Mouse (Mus musculus): ENCODE measurements around the gene Add3.
A peak's percentile ranks its signal among the peaks of the same experiment; 100 is the strongest.

Gene Add3

DNA sequence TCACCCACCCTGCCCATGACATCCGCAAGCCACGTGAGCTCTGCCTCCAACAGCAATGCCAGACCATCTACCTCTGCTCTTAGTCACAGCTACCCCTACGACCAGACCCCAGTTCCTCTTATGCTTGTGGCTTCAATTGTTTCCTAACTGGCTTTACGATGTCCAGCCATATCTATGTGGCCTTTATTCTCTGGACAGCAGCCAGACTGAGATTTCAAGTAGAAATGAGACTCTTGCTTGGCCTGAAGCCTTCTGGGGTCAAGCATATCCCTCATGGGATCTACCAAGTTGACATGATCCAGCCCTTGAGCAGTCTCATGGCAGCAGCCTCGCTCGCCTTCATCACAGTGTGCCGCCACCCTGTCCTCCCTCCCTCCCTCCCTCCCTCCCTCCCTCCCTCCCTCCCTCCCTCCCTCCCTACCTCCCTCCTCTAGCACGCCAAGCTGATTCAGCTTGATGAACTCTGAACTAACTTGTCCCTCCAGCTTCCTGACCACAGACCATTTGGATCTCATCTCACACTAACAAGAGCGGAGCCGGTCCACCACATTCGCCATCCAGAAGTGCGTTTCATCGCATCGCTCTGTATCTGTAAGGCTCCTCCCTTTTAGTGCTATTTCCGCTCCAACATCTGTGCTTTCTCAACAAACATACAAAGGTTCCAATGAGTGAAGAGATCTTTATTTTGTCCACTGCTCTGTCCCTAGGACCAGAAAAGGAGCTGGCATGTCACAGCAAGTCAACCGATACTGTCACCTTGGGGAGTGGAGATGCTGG, 9.7 kb upstream of the Add3 start:
- no peak for DNase-seq (ENCODE audit: low read depth, low spot score)

DNA sequence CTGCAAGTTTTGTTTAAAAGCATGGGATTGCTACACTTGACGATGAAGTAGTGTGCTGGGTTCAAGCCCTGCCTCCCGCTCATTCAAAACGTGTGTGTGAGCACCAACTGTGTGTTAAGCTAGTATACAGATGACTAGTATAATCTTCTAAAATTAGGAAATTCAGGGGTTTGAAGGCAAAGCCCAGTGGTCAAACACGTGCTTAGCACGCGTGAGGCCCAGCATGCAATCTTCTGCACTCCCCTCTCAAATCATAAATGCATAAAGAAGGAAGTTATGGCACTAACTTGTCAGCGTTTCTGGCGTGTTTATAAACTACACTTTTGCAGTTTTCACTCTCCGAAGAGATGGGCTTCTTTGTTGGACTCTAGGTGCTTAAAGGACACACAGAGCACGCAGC, 7.8 kb upstream of the Add3 start:
- no peak for DNase-seq (ENCODE audit: low read depth, low spot score)

DNA sequence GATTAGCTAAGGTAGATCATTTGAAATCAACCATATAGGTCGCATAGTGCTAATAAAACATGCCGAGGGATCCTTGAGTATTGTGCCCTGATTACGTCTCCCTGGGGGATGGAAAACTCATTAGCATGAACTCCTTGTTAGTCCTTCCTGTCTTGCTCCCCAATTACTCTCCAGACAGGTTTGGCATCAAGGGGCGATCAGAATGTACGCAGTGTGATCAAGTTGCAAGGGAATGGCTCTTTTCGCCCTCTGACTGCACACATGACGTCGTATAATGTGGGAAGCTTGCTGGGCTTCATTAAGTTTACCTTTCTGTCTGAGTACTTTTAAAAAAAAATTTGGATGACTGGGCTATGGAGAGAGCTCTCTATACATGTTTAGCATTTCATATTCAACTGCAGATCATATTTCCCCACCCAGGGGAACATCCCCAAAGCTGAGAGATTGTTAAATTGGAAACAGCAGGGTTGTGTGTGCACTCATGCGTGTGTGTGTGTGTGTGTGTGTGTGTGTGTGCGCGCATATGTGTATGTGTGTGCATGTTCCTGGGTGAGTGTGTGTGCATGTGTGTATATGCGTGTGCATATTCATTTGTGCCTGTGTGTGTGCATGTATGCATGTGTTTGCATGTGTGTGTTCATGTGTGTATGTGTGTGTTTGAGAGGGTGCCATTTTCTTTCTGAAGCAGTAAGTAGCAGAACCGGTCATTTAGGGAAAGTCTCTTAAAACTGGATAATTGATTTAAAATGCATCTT, 3.7 kb upstream of the Add3 start:
- DNase-seq (ENCODE audit: low read depth, low spot score) = no peak

DNA sequence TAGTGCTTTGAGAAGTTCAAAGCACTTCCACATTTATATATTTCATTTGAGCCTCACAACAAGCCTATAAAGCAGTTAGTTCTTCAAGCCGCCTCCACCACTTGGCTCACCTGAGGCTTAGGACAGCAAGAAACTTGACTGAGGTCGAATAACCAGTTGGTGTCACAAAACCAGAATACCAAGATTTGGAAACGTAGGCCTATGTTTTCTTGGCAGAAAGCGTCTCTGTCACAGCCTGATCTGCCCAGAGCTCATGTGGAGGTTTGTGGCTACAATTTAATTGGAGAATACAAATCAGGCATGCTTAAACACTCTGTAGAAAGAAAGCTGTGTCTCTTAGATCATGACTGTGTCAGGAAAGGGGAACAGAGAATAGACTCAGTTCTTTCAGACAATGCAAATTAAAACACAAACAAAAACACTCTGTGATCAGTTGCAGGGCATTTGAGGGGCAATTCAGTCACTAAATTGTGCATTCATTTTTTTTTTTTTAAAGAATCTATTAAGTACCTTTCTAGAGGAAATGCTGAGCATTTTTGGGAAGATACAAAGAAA, 3.0 kb upstream of the Add3 start:
- no peak for DNase-seq (ENCODE audit: low read depth, low spot score)

DNA sequence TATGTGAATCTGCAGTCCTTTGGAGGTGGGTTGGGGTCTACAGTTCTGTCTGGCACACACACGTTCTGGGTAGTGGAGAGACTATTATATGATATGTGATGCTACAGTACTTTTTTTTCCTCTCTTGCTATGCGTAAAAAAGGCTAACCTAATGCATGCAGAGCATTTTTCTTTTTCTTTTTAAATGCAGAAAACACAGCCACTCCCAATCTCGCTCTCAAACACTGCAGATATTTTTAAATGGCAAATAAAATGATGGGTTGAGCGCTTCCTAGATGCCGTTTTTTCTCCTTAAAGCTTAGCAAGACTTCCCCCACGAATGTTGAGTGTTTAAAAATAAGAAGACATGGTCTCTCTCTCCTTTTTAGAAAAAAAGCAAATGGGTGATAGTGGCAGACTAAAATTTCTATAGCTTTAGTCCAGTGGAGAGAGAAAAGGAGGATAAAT, 584 bp downstream of the Add3 start:
- no peak for DNase-seq (ENCODE audit: low read depth, low spot score)

DNA sequence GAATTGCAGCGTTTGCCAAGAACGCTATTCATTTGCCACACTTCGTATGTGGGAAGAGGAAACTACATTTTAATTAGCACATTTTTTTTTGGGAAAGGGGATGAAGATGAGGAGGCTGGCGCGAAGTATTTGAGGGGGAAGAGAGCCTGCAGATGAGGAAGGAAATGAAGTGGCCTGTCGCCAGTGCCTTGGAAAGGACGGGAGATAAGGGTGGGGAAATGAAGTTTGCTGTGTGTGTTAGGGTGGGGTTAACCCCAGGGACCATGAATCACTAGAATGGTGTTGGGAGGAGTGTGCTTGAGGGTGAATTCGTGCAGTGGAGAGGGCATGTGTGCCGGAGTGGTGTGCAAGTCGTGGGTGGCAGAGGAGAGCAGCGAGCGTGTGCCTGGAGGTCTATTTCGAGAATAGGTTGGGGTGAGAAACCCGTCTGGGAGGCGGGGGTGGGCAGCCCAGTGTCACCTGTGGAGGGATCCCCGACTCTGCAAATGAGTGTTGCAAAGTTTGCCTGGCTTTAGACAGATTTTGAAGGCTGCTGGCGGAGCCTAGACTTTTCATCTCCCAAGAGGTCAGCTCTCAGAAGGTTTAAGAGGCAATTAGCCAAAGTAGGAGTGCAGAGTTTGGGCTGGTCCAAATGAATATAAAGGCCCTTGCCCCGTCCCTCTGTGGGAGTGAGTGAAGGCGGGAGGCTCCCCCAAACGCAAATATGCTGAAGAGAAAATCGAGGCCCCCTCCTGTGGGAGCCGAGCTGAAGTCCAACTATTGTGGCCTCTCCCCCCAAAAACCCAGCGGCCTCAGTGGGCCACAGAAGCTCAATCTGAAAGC, 1.2 kb downstream of the Add3 start:
- peak; percentile 77 for DNase-seq (ENCODE audit: low read depth, low spot score)

DNA sequence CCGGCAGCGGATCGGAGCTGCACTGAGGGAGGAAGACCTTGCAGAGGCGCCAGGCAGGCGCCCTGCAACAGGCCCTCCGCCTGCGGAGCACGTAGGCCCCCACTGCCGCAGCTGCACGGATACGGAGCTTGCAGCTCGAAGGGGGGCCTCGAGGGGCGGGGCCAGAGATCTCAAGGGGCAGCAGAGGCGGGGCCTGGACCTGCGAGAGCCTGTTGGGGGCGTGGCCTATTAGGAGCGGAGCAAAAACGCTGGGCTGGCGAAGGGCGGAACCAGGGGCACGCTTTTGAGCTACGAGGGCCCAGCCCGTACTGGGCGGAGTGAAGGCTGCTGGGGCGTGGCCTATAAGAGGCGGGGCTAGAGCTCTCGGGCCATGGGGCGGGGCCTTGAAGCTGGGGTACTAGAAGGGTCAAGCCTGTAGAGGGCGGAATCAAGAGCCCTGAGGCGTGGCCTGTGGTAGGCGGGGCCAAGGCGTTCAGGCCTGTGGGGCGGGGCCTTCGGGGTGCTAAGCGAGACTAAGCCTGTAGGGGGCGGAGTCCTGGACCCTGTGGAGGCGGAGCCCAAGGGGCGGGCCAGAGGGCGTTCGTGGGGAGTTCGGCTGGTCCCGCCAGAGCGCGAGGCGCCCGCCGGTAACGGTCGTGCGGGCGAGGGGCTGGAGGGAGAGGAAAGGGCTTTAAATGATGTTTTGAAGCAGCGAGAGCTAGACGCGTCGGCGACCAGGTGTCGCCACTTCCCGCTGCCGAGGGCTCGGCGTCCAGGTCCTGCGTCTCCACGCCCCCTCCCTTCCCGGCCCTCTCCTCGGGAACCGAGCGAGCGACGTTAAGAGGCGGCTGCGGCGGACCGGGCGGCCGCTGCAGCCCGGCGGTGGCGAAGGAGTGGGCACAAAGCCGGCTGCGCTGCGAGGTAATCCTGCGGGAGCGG, 2.2 kb downstream of the Add3 start:
- DNase-seq (ENCODE audit: low read depth, low spot score) = peak; percentile 100

DNA sequence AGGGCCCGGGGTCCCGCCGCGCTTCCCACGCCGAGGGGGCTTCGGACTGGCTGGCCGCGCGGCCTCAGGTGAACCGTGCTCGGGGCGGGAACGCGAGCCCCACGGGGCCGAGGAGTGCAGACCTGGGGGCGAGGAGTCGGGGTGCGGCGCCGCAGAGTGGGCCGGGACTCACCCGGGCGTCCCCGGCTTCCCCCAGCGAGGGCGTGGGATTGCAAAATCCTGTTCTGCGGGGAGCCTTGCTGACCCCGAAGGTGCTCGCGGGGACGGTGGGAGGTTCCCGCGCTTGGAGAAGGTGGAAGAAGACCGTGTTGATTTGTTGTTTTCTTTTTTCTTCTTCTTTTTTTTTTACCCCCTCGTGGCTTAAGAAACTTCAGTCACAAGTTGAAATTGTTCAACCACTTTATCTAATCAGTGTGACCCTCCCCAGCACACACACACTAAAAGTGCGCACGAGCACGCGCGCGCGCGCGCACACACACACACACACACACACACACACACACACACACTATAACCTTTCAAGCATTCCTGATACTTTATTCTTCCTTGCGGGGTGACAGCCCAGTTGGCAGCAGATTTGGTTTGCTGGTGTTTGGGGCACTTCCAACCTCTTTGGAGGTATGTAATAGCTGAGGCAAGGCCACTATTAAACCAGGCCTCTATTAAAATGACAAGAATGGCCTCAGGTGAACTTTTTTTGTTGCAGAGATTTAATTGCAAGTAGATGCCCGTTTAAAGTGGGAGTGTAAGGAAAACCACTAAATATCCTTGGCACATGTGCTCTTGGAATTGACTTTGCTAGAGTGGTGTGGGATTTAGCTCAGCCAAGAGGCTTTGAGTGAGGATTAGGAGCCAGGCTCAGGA, 3.1 kb downstream of the Add3 start:
- no peak for DNase-seq (ENCODE audit: low read depth, low spot score)

DNA sequence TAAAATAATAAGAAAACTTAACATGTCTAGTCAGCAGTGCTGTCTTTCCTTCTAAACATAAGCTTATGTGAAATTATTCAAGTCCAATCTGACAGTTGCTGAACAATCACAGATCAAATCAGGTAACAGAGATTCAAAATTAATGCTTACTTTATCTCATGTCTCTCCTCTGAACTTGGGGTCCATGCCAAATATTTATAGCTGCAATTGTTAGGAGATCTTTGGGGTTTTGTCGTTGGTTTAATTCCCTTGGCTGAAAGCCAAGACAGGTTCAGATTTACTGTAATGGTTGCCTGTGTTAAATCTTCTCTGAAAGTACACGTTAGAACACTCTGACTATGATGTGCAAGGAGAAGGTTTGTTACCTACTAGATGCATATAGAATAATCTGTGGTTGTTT, 4.8 kb downstream of the Add3 start:
- no peak for DNase-seq (ENCODE audit: low read depth, low spot score)

DNA sequence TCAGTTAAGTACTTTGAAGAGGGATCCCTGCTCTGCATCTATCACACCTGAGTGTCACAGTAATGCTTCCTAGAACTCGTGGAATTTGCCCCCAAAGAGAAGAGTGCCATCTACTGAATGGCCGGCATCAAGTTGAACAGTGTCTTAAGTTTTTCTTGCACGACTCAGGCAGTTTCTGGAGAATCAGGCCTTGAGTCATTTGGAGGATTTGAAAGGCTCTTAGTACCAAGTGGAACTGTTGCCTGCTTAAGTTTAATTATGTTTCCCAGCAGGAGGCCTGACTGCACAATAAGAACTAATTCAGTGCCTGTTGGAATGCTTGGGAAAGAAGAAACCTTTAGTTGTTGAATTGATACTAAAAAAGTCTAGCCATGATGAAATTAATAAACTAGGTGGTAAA, 9.1 kb downstream of the Add3 start:
- DNase-seq (ENCODE audit: low read depth, low spot score) = no peak

DNA sequence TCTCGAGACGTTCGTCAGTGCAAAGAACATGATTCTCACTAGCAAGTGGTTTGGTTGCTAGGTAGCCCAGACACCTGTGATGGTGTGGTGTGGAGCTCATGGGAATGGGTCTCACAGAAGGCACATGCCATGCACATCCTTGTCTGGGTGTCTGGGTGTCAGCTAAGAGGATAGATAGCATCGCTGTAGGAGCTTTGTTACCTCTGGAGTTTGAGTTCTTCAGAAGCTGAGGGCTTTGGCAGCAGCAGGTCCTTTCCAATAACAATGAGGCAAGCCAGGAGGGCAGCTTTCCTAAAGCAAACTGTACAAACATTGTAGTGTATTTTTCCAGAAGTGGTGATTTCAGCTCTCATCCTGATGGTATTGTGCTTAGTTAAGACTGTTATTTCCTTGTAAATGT, 12.2 kb downstream of the Add3 start:
- DNase-seq (ENCODE audit: low read depth, low spot score) = no peak

DNA sequence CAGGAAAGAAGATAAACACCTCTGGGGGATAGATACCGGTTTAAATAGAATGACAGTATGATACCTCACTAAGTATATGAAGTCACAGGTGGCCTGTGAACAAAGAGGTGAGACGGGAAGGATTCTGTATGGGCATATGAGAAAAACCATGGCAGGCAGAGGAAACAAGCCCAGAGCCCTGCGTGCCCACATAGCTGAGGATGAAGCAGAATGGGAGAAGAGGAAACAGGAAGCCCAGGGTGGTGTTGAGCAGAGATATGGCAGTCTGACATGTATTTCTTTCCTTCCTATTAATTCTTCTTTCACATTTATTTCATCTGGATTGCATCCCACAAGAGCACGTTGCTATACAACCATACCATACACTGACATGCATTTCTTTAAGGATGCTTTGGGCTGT, 12.9 kb downstream of the Add3 start:
- no peak for DNase-seq (ENCODE audit: low read depth, low spot score)

DNA sequence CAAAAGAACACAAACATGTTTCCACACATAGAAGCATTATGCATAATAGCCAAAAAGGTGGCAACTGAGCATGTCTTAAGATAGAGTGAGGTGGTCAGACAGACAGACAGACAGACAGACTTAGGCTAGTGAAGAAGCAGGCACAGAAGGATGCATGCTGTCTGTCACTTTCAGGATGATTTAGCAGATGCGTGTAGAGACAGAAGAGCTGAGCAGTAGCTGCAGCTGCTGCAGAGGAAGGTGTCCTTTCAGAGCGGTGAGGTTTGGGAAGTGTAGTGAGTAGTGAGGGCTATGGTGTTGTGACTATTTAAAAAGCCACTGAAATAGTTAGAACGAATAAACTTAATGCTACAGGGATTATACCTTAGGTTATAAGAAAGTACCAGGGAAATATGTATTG, 13.9 kb downstream of the Add3 start:
- no peak for DNase-seq (ENCODE audit: low read depth, low spot score)

DNA sequence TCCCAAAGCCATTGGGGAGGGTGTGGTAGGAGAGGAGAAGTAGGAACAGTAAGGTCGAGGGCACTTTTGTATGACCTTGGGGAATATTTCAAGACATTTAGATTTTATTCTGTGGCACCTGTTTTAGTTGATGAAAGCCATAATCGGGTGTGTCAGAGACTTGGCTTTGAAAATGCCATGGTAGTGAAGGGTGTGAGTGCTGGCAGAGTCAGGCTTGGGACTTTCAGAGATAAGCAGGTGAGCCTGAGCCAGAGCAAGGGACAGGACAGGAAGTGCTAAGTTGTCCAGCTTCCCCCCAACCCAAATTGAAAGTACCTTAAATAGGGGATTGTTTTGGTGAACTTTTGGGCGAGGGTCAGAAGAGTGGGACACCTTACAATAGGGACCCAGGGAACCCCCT, 16.1 kb downstream of the Add3 start:
- DNase-seq (ENCODE audit: low read depth, low spot score) = no peak

DNA sequence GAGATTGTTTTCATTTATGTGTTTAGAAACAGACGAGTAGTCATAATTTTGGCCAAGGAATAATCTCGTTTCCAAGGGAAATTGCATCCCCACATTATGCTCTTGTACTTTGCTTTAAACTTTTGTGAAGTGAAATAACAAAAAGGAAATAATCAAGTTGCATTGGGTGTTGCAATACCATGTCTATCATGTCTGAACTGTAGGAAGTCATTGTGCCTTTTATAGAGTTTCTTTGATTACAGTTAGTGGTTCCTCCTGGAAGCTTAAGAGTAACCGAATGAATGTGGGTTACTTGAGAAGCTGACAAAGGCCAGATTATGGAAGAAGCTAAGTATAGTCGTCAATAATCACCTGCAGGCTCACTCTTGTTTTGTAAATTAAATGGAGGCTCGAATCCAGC, 16.9 kb downstream of the Add3 start:
- no peak for DNase-seq (ENCODE audit: low read depth, low spot score)

DNA sequence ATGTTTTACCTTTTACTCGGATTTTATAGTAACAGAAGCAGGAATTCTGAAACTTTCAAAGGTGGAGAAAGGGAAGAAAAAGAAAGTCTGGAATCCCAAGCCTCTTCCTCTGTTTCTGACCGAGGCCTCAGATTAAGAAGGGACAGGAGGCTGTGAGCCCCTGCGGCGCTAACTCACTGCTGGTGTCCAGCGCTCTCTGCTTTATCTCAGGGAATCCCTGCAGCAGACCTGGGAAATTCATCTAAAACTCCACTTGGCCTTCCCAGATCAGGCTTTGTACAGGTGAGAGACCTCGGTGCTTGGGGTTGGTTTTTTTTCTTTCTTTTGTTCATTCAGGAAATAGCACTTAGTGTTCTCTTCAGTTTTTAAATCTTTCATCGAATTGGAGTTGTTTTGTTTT, 19.1 kb downstream of the Add3 start:
- no peak for DNase-seq (ENCODE audit: low read depth, low spot score)

DNA sequence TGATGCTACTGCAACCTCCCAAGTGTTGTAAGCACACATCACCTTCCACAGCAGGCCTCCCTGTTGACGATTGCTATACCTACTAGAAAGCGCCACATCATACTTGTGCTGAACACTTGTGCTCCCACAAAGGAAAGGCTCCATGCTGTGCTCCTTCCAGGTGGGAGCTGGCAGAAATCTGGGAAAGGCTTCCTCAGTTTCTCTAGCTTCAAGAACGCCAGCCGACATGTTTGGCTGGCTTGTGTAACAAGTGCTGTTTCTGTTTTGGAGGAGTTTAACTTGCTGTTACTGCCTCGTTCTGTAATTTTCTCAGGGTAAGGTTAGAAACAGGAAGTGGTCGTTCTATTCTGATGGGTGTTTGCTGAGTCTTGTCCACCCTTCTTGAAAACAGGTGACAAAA, 22.7 kb downstream of the Add3 start:
- DNase-seq (ENCODE audit: low read depth, low spot score) = no peak

DNA sequence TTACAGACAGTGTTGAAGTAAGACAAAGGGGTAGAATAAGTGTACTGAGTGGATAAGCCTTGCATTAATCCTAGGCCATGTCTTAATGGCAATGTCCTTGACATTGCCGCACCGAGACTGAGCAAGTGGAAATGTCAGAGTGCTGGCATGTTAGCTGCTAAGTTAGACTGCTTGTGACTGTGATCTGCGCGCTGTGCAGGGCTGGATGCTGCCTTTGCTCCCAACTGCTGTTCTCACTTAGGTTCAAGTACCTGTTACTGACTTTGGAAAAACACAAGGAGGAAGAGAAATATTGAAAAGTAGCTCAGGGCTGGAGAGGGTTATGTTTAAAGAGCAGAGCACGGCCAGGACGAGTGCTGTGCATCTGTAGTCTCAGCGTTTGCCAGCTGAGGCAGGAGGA, 24.4 kb downstream of the Add3 start:
- DNase-seq (ENCODE audit: low read depth, low spot score) = no peak

DNA sequence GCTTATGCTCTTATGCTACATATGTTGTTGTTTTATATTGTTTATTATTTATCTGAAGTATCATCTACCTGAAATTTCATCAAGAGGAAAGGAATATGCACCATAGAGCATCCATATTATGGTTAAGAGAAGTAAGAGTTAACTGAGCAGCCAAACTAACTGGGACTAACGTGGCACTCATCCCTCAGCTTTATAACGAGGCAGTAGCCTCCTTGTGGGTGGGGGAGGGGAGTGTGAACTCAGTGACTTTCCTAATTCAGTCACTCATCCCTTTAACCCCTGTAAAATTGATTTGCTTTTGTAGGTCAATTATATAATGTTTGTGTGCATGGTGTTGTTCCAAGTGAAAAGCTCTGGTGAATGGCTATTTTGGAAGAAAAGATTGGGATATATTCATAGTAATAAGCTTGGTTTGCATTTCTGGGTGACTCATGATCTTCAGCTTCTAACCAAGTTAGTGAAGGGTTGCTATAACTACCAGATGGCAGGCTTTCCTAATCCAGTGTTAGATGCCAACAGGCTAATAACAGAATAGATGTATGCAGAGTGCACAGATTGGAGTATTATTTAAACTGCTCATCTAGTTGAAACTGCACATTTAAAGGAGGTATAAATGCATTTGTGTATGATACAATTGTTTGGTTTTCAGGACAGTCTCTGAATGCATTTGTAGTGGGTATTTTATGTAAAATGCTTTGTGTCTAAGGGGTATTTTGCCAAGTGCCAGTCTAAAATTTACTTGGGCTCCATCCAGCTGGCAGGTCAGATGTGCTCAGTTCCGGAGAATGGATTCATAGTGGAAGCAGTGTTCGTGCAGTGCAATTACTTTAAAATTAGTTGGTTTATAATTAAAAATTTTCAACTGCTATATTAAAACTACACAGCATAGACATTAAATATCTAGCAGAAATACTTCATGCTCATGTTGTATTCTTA, 25.3 kb downstream of the Add3 start:
- no peak for DNase-seq (ENCODE audit: low read depth, low spot score)
